Comparison of ENCODE assay signal across 8 mouse cellular contexts in the genomic region with DNA sequence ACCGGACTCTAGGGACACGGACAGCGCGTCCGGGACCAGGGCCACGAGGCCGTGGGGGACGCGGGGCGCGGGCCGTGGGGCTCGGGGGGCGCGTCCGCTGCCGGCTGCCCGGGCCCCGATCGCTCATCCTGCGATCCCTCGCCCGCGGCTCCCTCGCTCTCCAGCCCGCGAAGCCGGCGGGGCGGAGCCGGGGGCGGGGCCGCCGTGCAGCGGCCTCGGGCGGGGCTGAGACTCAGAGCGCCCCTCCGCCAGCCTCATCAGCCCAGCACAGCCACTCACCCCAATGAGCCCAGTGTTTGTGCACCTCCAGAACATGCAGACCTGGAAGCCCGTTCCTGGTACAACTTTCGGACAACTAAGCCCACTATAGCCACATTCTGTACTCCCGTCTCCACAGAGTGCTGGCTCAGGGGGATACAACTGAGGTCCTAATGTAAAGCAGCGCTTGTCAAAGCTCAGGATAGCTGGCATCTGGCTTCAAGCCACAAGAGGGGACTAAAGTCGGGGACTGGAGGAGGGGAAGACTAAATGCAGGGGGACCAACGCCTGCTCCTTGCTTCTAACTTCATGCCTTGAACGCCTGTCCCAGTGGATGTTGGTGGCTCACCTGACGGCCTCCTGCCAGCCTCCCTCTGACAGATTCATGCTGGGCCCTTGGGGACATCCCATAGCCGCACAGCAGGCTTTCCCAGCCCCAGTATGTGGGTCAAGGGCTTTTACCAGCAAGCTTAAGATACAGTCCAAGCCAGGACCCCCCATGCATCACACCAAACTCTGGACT. TPM values are rescaled to one million over a fixed set of nuclear protein-coding genes. Genes with fewer than 3 reads are reported as not detected.
DNase-seq lines count a peak whose midpoint lies in the region; ATAC-seq and TF ChIP-seq lines count a peak whose summit lies in the region.

A gene (minus strand): TSS at position 159 of the 781 bp plus-strand sequence.

- ATAC-seq in forebrain, embryonic 16.5 days: peak; percentile 76
- ATAC-seq in intestine, embryonic 14.5 days (replicated peaks; ENCODE audit: low FRiP score, low TSS enrichment, low read depth): peak; percentile 71
- peak; percentile 72 for ATAC-seq in limb, embryonic 14.5 days (ENCODE audit: low FRiP score, low read depth)

- TF ChIP-seq POLR2A in limb, embryonic 14.5 days (IDR thresholded peaks at IDR 0.05; ENCODE audit: borderline replicate concordance, extremely low read depth, insufficient read depth, insufficient read length): no peak
- TF ChIP-seq POLR2A in myocyte (IDR thresholded peaks at IDR 0.05; ENCODE audit: insufficient read length, low read depth): peak; percentile 42

- peak within 1 kb of the TSS; percentile 96 for H3K9ac ChIP-seq in forebrain, embryonic 16.5 days (replicated peaks; ENCODE audit: low read depth, low read length)
- peak within 1 kb of the TSS; percentile 68 for H3K9ac ChIP-seq in intestine, embryonic 14.5 days (ENCODE audit: low read length)
- H3K9ac ChIP-seq in limb, embryonic 14.5 days (ENCODE audit: low read depth, low read length, severe bottlenecking): peak within 1 kb of the TSS; percentile 90

- peak within 1 kb of the TSS; percentile 92 for H3K27ac ChIP-seq in forebrain, embryonic 16.5 days (ENCODE audit: low read length)
- H3K27ac ChIP-seq in intestine, embryonic 14.5 days (ENCODE audit: low read depth): peak within 1 kb of the TSS; percentile 16; the same call in 1 of the 2 replicates
- no peak within 1 kb of the TSS for H3K27ac ChIP-seq in limb, embryonic 14.5 days (replicated peaks; ENCODE audit: low read depth, low read length)

- no peaks in the 10 kb centered on the region for H3K27me3 ChIP-seq in forebrain, embryonic 16.5 days (replicated peaks; ENCODE audit: control insufficient read depth, insufficient read depth, low read length)
- no peaks in the 10 kb centered on the region for H3K27me3 ChIP-seq in intestine, embryonic 14.5 days (replicated peaks; ENCODE audit: control insufficient read depth, insufficient read depth, low read length)
- no peaks in the 10 kb centered on the region for H3K27me3 ChIP-seq in limb, embryonic 14.5 days (ENCODE audit: control insufficient read depth, insufficient read depth, low read length)
- H3K27me3 ChIP-seq in myocyte (ENCODE audit: control insufficient read depth, insufficient read depth, insufficient read length): no peaks in the 10 kb centered on the region

- peaks cover 12% of the 10 kb centered on the region; the same call in 1 of the 2 replicates for H3K36me3 ChIP-seq in forebrain, embryonic 16.5 days (ENCODE audit: control insufficient read depth, insufficient read depth)
- H3K36me3 ChIP-seq in intestine, embryonic 14.5 days (ENCODE audit: control insufficient read depth, insufficient read depth, low read length): peaks cover 45% of the 10 kb centered on the region
- H3K36me3 ChIP-seq in limb, embryonic 14.5 days (ENCODE audit: control insufficient read depth, insufficient read depth, low read length): peaks cover 44% of the 10 kb centered on the region
- H3K36me3 ChIP-seq in myocyte (ENCODE audit: control insufficient read depth, insufficient read depth): peaks cover 13% of the 10 kb centered on the region

- peak within 1 kb of the TSS; percentile 79 for H3K4me3 ChIP-seq in forebrain, embryonic 16.5 days (replicated peaks; ENCODE audit: low read length)
- peak within 1 kb of the TSS; percentile 53 for H3K4me3 ChIP-seq in intestine, embryonic 14.5 days (ENCODE audit: low read depth, low read length)
- H3K4me3 ChIP-seq in limb, embryonic 14.5 days (replicated peaks; ENCODE audit: low read length): peak within 1 kb of the TSS; percentile 74
- no peak within 1 kb of the TSS for H3K4me3 ChIP-seq in myocyte

- peaks cover 50% of the 10 kb centered on the region for H3K4me1 ChIP-seq in forebrain, embryonic 16.5 days (replicated peaks; ENCODE audit: control insufficient read depth, insufficient read depth, low read length)
- H3K4me1 ChIP-seq in intestine, embryonic 14.5 days (replicated peaks; ENCODE audit: control insufficient read depth, insufficient read depth, low read length): peaks cover 17% of the 10 kb centered on the region
- H3K4me1 ChIP-seq in limb, embryonic 14.5 days (ENCODE audit: control insufficient read depth, insufficient read depth, low read length): peaks cover 38% of the 10 kb centered on the region

- H3K79me2 ChIP-seq in myocyte (ENCODE audit: control insufficient read depth, insufficient read depth): no peaks in the 10 kb centered on the region

- H3K4me2 ChIP-seq in forebrain, embryonic 16.5 days (ENCODE audit: low read length): peak within 1 kb of the TSS; percentile 59
- H3K4me2 ChIP-seq in intestine, embryonic 14.5 days (ENCODE audit: low read length): peak within 1 kb of the TSS; percentile 100
- peak within 1 kb of the TSS; percentile 99 for H3K4me2 ChIP-seq in limb, embryonic 14.5 days (replicated peaks; ENCODE audit: low read depth, low read length, severe bottlenecking)
- peak within 1 kb of the TSS; percentile 71 for H3K4me2 ChIP-seq in myocyte (ENCODE audit: low read depth)

- DNase-seq in ovary, postnatal 14 days (ENCODE audit: low spot score): peak; percentile 55
- no peak for DNase-seq in ovary, postnatal 10 days (ENCODE audit: low spot score)
- peak; percentile 75 to 88 for DNase-seq in adrenal gland, postnatal 36 days
- peak; percentile 73 for DNase-seq in intestine, embryonic 14.5 days (ENCODE audit: low spot score)
- DNase-seq in limb, embryonic 14.5 days (ENCODE audit: low spot score): peak; percentile 61
- peak; percentile 83 for DNase-seq in thymus, postnatal 4 days

- H3ac ChIP-seq in myocyte (ENCODE audit: control insufficient read depth, insufficient read length): no peak within 1 kb of the TSS

- 2% methylated on average over 41 of the region's 48 CpGs for WGBS in forebrain, embryonic 16.5 days
- WGBS in intestine, embryonic 14.5 days: 4% methylated on average over 37 of the region's 48 CpGs
- 5% methylated on average over 29 of the region's 48 CpGs for WGBS in limb, embryonic 14.5 days

- H3K9me3 ChIP-seq in forebrain, embryonic 16.5 days (ENCODE audit: control insufficient read depth, low read length): no peaks in the 10 kb centered on the region
- H3K9me3 ChIP-seq in intestine, embryonic 14.5 days (ENCODE audit: control insufficient read depth, low read length): no peaks in the 10 kb centered on the region
- H3K9me3 ChIP-seq in limb, embryonic 14.5 days (ENCODE audit: control insufficient read depth, low read length): no peaks in the 10 kb centered on the region

TF ChIP-seq in myocyte, 11 proteins besides CTCF, POLR2A, EP300 and RAD21:
- TF ChIP-seq POLR2AphosphoS2 (IDR thresholded peaks at IDR 0.05; ENCODE audit: insufficient read length, low read depth) (peak; percentile 75), USF1 (IDR thresholded peaks at IDR 0.05; ENCODE audit: low read depth) (no peak)

RNA-seq across cellular contexts. Expression of the gene that starts here (rescaled TPM):
- 1 to 10 TPM; 1.2 to 1.4 TPM for total RNA-seq in adrenal gland, postnatal 36 days (2021)
- 297 and 347 TPM in 2 replicates for polyA plus RNA-seq in forebrain, embryonic 16.5 days (2015; fragmentation: Nextera tagmentation; extraction: Ambion mirVana)
- polyA plus RNA-seq in intestine, embryonic 14.5 days (2014; fragmentation: Nextera tagmentation; extraction: Ambion mirVana): 22.3 and 22.9 TPM in 2 replicates
- 40.8 and 60.9 TPM in 2 replicates for polyA plus RNA-seq in limb, embryonic 14.5 days (2012; rRNA removed)
- polyA plus RNA-seq in limb, embryonic 14.5 days (2014; fragmentation: Nextera tagmentation; extraction: Ambion mirVana): 40.5 and 45.1 TPM in 2 replicates
- 1.6 TPM for polyA plus RNA-seq in myocyte (2012; fragmentation: generic; extraction: Trizol)
